Mouse (Mus musculus) embryonic fibroblast, embryonic 13.5 days (primary cell): ENCODE measurements around the gene Olfr1417.

Experiments used
- CTCF ChIP-seq: IDR thresholded peaks from 2 replicates; pipeline ENCODE4 v1.5.1; 2011; ENCODE audit warnings: mild to moderate bottlenecking, control low read depth, low read length, moderate library complexity, borderline replicate concordance; ENCODE audit not compliant: insufficient read depth
- POLR2A ChIP-seq: IDR thresholded peaks from 2 replicates; pipeline ENCODE4 v1.6.1; 2011; ENCODE audit warnings: low read depth, mild to moderate bottlenecking, control low read depth, low read length, moderate library complexity

GRCm38 (mm10) chr19:11793741-11794359 is 45.2 kb downstream of the Olfr1417 start:
- TF ChIP-seq POLR2A (no peak), CTCF (no peak)
